Mouse (Mus musculus) T-helper 2 cell (primary cell): ENCODE results near the gene Sdhb.

Experiments used
- in situ Hi-C: fragments of 300-600 bp; cut with MboI, MseI; formaldehyde crosslinking; loops from one replicate; pipeline ENCODE4 v1.15.1; 2025; ENCODE audit warnings: high pct_unique_total_duplicates

Sdhb gene

GRCm38 (mm10) chr4:140960781-140961466 lies at the start of gene Sdhb:
Sdhb (plus strand) TSS chr4:140961203.
- in situ Hi-C loops = loop anchor here (5.0 kb wide), 2 partner anchors 101 to 139 kb away; partner anchors contain the start of gene Crocc

- in situ Hi-C loops = loop anchor here (5.0 kb wide), 1 partner anchor 46 kb away; no protein-coding TSS in a partner anchor
Measured at GRCm38 (mm10) chr4:140911416-140911815, 49.6 kb upstream of the Sdhb start.

GRCm38 (mm10) chr4:140912271-140912833 lies 48.7 kb upstream of the Sdhb start:
- in situ Hi-C loops = loop anchor here (5.0 kb wide), 1 partner anchor 45 kb away; no protein-coding TSS in a partner anchor

GRCm38 (mm10) chr4:140913565-140913964 lies 47.4 kb upstream of the Sdhb start:
- in situ Hi-C loops = loop anchor here (5.0 kb wide), 1 partner anchor 44 kb away; no protein-coding TSS in a partner anchor

- in situ Hi-C loops = loop anchor here (5.0 kb wide), 1 partner anchor 43 kb away; no protein-coding TSS in a partner anchor
Measured at GRCm38 (mm10) chr4:140914731-140915131, 46.3 kb upstream of the Sdhb start.

GRCm38 (mm10) chr4:140915235-140915634 lies 45.8 kb upstream of the Sdhb start:
- in situ Hi-C loops = no loop called here

GRCm38 (mm10) chr4:140916296-140916695 lies 44.7 kb upstream of the Sdhb start:
- in situ Hi-C loops = no loop called here

- in situ Hi-C loops = no loop called here
Measured at GRCm38 (mm10) chr4:140917451-140917850, 43.6 kb upstream of the Sdhb start.

- in situ Hi-C loops = no loop called here
Measured at GRCm38 (mm10) chr4:140919974-140920836, 40.8 kb upstream of the Sdhb start.

GRCm38 (mm10) chr4:140922508-140922907 lies 38.5 kb upstream of the Sdhb start:
- in situ Hi-C loops = no loop called here

GRCm38 (mm10) chr4:140925648-140926047 lies 35.4 kb upstream of the Sdhb start:
- in situ Hi-C loops = no loop called here

GRCm38 (mm10) chr4:140928349-140928748 lies 32.7 kb upstream of the Sdhb start:
- in situ Hi-C loops = no loop called here

GRCm38 (mm10) chr4:140929745-140930144 lies 31.3 kb upstream of the Sdhb start:
- in situ Hi-C loops = no loop called here

- in situ Hi-C loops = no loop called here
Measured at GRCm38 (mm10) chr4:140930900-140931470, 30.0 kb upstream of the Sdhb start.

- in situ Hi-C loops = no loop called here
Measured at GRCm38 (mm10) chr4:140935643-140936042, 25.4 kb upstream of the Sdhb start.

GRCm38 (mm10) chr4:140944356-140944755 lies 16.6 kb upstream of the Sdhb start:
- in situ Hi-C loops = no loop called here

GRCm38 (mm10) chr4:140944961-140945442 lies 16.0 kb upstream of the Sdhb start:
- in situ Hi-C loops = no loop called here

- in situ Hi-C loops = no loop called here
Measured at GRCm38 (mm10) chr4:140945571-140945970, 15.4 kb upstream of the Sdhb start.

- in situ Hi-C loops = no loop called here
Measured at GRCm38 (mm10) chr4:140946048-140946447, 15.0 kb upstream of the Sdhb start.

- in situ Hi-C loops = no loop called here
Measured at GRCm38 (mm10) chr4:140946580-140947205, 14.3 kb upstream of the Sdhb start.
